Mouse (Mus musculus): ENCODE measurements around the gene Lrrc47. TPM values are rescaled to one million over a fixed set of nuclear protein-coding genes. Genes with fewer than 3 reads are reported as not detected.

Gene Lrrc47
- polyA plus RNA-seq, 1 experiment from 2014 or later: 13.7 TPM

GRCm38 (mm10) chr4:153980470-153980869 lies 31.1 kb upstream of the Lrrc47 start:
- no peak overlapping the region for H3K4me3 ChIP-seq (ENCODE audit: low read depth, low read length)
- H3K27me3 ChIP-seq (ENCODE audit: control insufficient read depth, insufficient read depth, low read length): no peaks in the 10 kb centered on the region
- H3K9ac ChIP-seq (ENCODE audit: low read length): no peak overlapping the region
- 89% methylated on average over 11 of the region's 11 CpGs for WGBS
- ATAC-seq (ENCODE audit: low FRiP score): no peak
- no peak overlapping the region for H3K27ac ChIP-seq (ENCODE audit: low read depth, low read length)
- H3K4me1 ChIP-seq (ENCODE audit: control insufficient read depth, insufficient read depth, low read length): peaks cover 5% of the 10 kb centered on the region
- no peak overlapping the region for H3K4me2 ChIP-seq
- DNase-seq (ENCODE audit: low spot score, missing footprints): no peak
- no peaks in the 10 kb centered on the region for H3K9me3 ChIP-seq (ENCODE audit: control insufficient read depth, low read length)
- H3K36me3 ChIP-seq (ENCODE audit: control insufficient read depth, insufficient read depth, low read length): peaks cover 19% of the 10 kb centered on the region

- ATAC-seq (ENCODE audit: low FRiP score): no peak
- H3K27me3 ChIP-seq (ENCODE audit: control insufficient read depth, insufficient read depth, low read length): no peaks in the 10 kb centered on the region
- H3K9ac ChIP-seq (ENCODE audit: low read length): no peak overlapping the region
- no peaks in the 10 kb centered on the region for H3K9me3 ChIP-seq (ENCODE audit: control insufficient read depth, low read length)
- no peak overlapping the region for H3K4me3 ChIP-seq (ENCODE audit: low read depth, low read length)
- DNase-seq (ENCODE audit: low spot score, missing footprints): no peak
- no peak overlapping the region for H3K27ac ChIP-seq (ENCODE audit: low read depth, low read length)
- WGBS: 91% methylated on average over 10 of the region's 10 CpGs
- H3K4me1 ChIP-seq (ENCODE audit: control insufficient read depth, insufficient read depth, low read length): no peaks in the 10 kb centered on the region
- H3K36me3 ChIP-seq (ENCODE audit: control insufficient read depth, insufficient read depth, low read length): peaks cover 29% of the 10 kb centered on the region
- no peak overlapping the region for H3K4me2 ChIP-seq
Observed at GRCm38 (mm10) chr4:153992715-153993114, 18.8 kb upstream of the Lrrc47 start.

GRCm38 (mm10) chr4:153993505-153993904 lies 18.0 kb upstream of the Lrrc47 start:
- H3K4me2 ChIP-seq: no peak overlapping the region
- no peak for ATAC-seq (ENCODE audit: low FRiP score)
- no peak overlapping the region for H3K27ac ChIP-seq (ENCODE audit: low read depth, low read length)
- no peak overlapping the region for H3K9ac ChIP-seq (ENCODE audit: low read length)
- H3K9me3 ChIP-seq (ENCODE audit: control insufficient read depth, low read length): no peaks in the 10 kb centered on the region
- no peaks in the 10 kb centered on the region for H3K27me3 ChIP-seq (ENCODE audit: control insufficient read depth, insufficient read depth, low read length)
- no peak overlapping the region for H3K4me3 ChIP-seq (ENCODE audit: low read depth, low read length)
- 90% methylated on average over 8 of the region's 8 CpGs for WGBS
- no peak for DNase-seq (ENCODE audit: low spot score, missing footprints)
- H3K36me3 ChIP-seq (ENCODE audit: control insufficient read depth, insufficient read depth, low read length): peaks cover 25% of the 10 kb centered on the region
- H3K4me1 ChIP-seq (ENCODE audit: control insufficient read depth, insufficient read depth, low read length): no peaks in the 10 kb centered on the region

- Histone ChIP-seq H3K4me2 (no peak overlapping the region), H3K27me3 (ENCODE audit: control insufficient read depth, insufficient read depth, low read length) (no peaks in the 10 kb centered on the region), H3K36me3 (ENCODE audit: control insufficient read depth, insufficient read depth, low read length) (peaks cover 10% of the 10 kb centered on the region), H3K9me3 (ENCODE audit: control insufficient read depth, low read length) (no peaks in the 10 kb centered on the region), H3K9ac (ENCODE audit: low read length) (no peak overlapping the region), H3K27ac (ENCODE audit: low read depth, low read length) (no peak overlapping the region), H3K4me3 (ENCODE audit: low read depth, low read length) (no peak overlapping the region), H3K4me1 (ENCODE audit: control insufficient read depth, insufficient read depth, low read length) (no peaks in the 10 kb centered on the region)
- WGBS: 90% methylated on average over 5 of the region's 5 CpGs
- DNase-seq (ENCODE audit: low spot score, missing footprints) (no peak), ATAC-seq (ENCODE audit: low FRiP score) (no peak)
Observed at GRCm38 (mm10) chr4:154005488-154005887, 6.0 kb upstream of the Lrrc47 start.

- Histone ChIP-seq H3K4me3 (ENCODE audit: low read depth, low read length) (no peak overlapping the region), H3K27me3 (ENCODE audit: control insufficient read depth, insufficient read depth, low read length) (no peaks in the 10 kb centered on the region), H3K9ac (ENCODE audit: low read length) (no peak overlapping the region), H3K27ac (ENCODE audit: low read depth, low read length) (no peak overlapping the region), H3K4me1 (ENCODE audit: control insufficient read depth, insufficient read depth, low read length) (no peaks in the 10 kb centered on the region), H3K9me3 (ENCODE audit: control insufficient read depth, low read length) (no peaks in the 10 kb centered on the region), H3K36me3 (ENCODE audit: control insufficient read depth, insufficient read depth, low read length) (peaks cover 10% of the 10 kb centered on the region), H3K4me2 (no peak overlapping the region)
- ATAC-seq (ENCODE audit: low FRiP score) (no peak), DNase-seq (ENCODE audit: low spot score, missing footprints) (no peak)
- WGBS: 90% methylated on average over 6 of the region's 6 CpGs
Observed at GRCm38 (mm10) chr4:154006264-154006663, 5.3 kb upstream of the Lrrc47 start.

- Histone ChIP-seq H3K9ac (ENCODE audit: low read length) (no peak overlapping the region), H3K27ac (ENCODE audit: low read depth, low read length) (no peak overlapping the region), H3K27me3 (ENCODE audit: control insufficient read depth, insufficient read depth, low read length) (no peaks in the 10 kb centered on the region), H3K4me3 (ENCODE audit: low read depth, low read length) (no peak overlapping the region), H3K9me3 (ENCODE audit: control insufficient read depth, low read length) (no peaks in the 10 kb centered on the region), H3K36me3 (ENCODE audit: control insufficient read depth, insufficient read depth, low read length) (peaks cover 8% of the 10 kb centered on the region), H3K4me1 (ENCODE audit: control insufficient read depth, insufficient read depth, low read length) (peaks cover 3% of the 10 kb centered on the region), H3K4me2 (no peak overlapping the region)
- WGBS: 79% methylated on average over 4 of the region's 4 CpGs
- DNase-seq (ENCODE audit: low spot score, missing footprints) (no peak), ATAC-seq (ENCODE audit: low FRiP score) (no peak)
Observed at GRCm38 (mm10) chr4:154007759-154008158, 3.8 kb upstream of the Lrrc47 start.

GRCm38 (mm10) chr4:154010907-154011645 lies 455 bp upstream of the Lrrc47 start:
- H3K27me3 ChIP-seq (ENCODE audit: control insufficient read depth, insufficient read depth, low read length): no peaks in the 10 kb centered on the region
- peaks cover 12% of the 10 kb centered on the region for H3K4me1 ChIP-seq (ENCODE audit: control insufficient read depth, insufficient read depth, low read length)
- H3K27ac ChIP-seq (ENCODE audit: low read depth, low read length): no peak overlapping the region
- H3K4me2 ChIP-seq: peak overlapping the region; percentile 99
- H3K9me3 ChIP-seq (ENCODE audit: control insufficient read depth, low read length): no peaks in the 10 kb centered on the region
- H3K9ac ChIP-seq (ENCODE audit: low read length): peak overlapping the region; percentile 93
- no peak for DNase-seq (ENCODE audit: low spot score, missing footprints)
- peak; percentile 65 for ATAC-seq (ENCODE audit: low FRiP score)
- peak overlapping the region; percentile 100 for H3K4me3 ChIP-seq (ENCODE audit: low read depth, low read length)
- peaks cover 12% of the 10 kb centered on the region for H3K36me3 ChIP-seq (ENCODE audit: control insufficient read depth, insufficient read depth, low read length)
- 31% methylated on average over 13 of the region's 13 CpGs for WGBS

GRCm38 (mm10) chr4:154012132-154012882 lies 776 bp downstream of the Lrrc47 start:
- WGBS: 3% methylated on average over 51 of the region's 55 CpGs
- H3K27ac ChIP-seq (ENCODE audit: low read depth, low read length): no peak overlapping the region
- ATAC-seq (ENCODE audit: low FRiP score): no peak
- H3K27me3 ChIP-seq (ENCODE audit: control insufficient read depth, insufficient read depth, low read length): no peaks in the 10 kb centered on the region
- H3K4me1 ChIP-seq (ENCODE audit: control insufficient read depth, insufficient read depth, low read length): peaks cover 12% of the 10 kb centered on the region
- peaks cover 11% of the 10 kb centered on the region for H3K36me3 ChIP-seq (ENCODE audit: control insufficient read depth, insufficient read depth, low read length)
- H3K4me3 ChIP-seq (ENCODE audit: low read depth, low read length): peak overlapping the region; percentile 100
- DNase-seq (ENCODE audit: low spot score, missing footprints): no peak
- H3K9ac ChIP-seq (ENCODE audit: low read length): peak overlapping the region; percentile 93
- H3K9me3 ChIP-seq (ENCODE audit: control insufficient read depth, low read length): no peaks in the 10 kb centered on the region
- peak overlapping the region; percentile 99 for H3K4me2 ChIP-seq

- Histone ChIP-seq H3K27ac (ENCODE audit: low read depth, low read length) (no peak overlapping the region), H3K9me3 (ENCODE audit: control insufficient read depth, low read length) (no peaks in the 10 kb centered on the region), H3K4me1 (ENCODE audit: control insufficient read depth, insufficient read depth, low read length) (peaks cover 12% of the 10 kb centered on the region), H3K36me3 (ENCODE audit: control insufficient read depth, insufficient read depth, low read length) (peaks cover 33% of the 10 kb centered on the region), H3K4me3 (ENCODE audit: low read depth, low read length) (no peak overlapping the region), H3K4me2 (no peak overlapping the region), H3K9ac (ENCODE audit: low read length) (no peak overlapping the region), H3K27me3 (ENCODE audit: control insufficient read depth, insufficient read depth, low read length) (no peaks in the 10 kb centered on the region)
- 94% methylated on average over 11 of the region's 11 CpGs for WGBS
- no peak for ATAC-seq (ENCODE audit: low FRiP score)
- no peak for DNase-seq (ENCODE audit: low spot score, missing footprints)
Observed at GRCm38 (mm10) chr4:154015476-154015875, 3.9 kb downstream of the Lrrc47 start.

All from midbrain, embryonic 11.5 days (tissue).